Mouse (Mus musculus) mesoderm, embryonic 11.5 days (tissue): Measurements from ENCODE around the gene Mnd1.

Experiments used
- DNase-seq: peaks from one replicate; pipeline ENCODE4 v3.0.0-alpha.2; 2012; ENCODE audit warnings: low read depth, low spot score

Gene Mnd1

GRCm38 (mm10) chr3:84092875-84093274, 62.7 kb downstream of the Mnd1 start:
- DNase-seq = no peak

GRCm38 (mm10) chr3:84090982-84091381, 64.6 kb downstream of the Mnd1 start:
- DNase-seq = peak; percentile 10

- peak; percentile 34 for DNase-seq
Observed at GRCm38 (mm10) chr3:84086921-84087320, 68.7 kb downstream of the Mnd1 start.

GRCm38 (mm10) chr3:84086337-84086736, 69.2 kb downstream of the Mnd1 start:
- DNase-seq = no peak

- DNase-seq = peak; percentile 62
Observed at GRCm38 (mm10) chr3:84085429-84085828, 70.2 kb downstream of the Mnd1 start.

- DNase-seq = no peak
Observed at GRCm38 (mm10) chr3:84081208-84081722, 74.3 kb downstream of the Mnd1 start.

GRCm38 (mm10) chr3:84080074-84080473, 75.5 kb downstream of the Mnd1 start:
- DNase-seq = no peak

- DNase-seq = no peak
Observed at GRCm38 (mm10) chr3:84077505-84077904, 78.1 kb downstream of the Mnd1 start.

- DNase-seq = no peak
Observed at GRCm38 (mm10) chr3:84076543-84077332, 78.8 kb downstream of the Mnd1 start.

- DNase-seq = no peak
Observed at GRCm38 (mm10) chr3:84075516-84075915, 80.1 kb downstream of the Mnd1 start.

GRCm38 (mm10) chr3:84074777-84075176, 80.8 kb downstream of the Mnd1 start:
- no peak for DNase-seq

GRCm38 (mm10) chr3:84071641-84072040, 83.9 kb downstream of the Mnd1 start:
- no peak for DNase-seq

GRCm38 (mm10) chr3:84070811-84071210, 84.8 kb downstream of the Mnd1 start:
- DNase-seq = no peak

GRCm38 (mm10) chr3:84068831-84069709, 86.5 kb downstream of the Mnd1 start:
- no peak for DNase-seq

- no peak for DNase-seq
Observed at GRCm38 (mm10) chr3:84065825-84066224, 89.8 kb downstream of the Mnd1 start.

- DNase-seq = no peak
Observed at GRCm38 (mm10) chr3:84063369-84063914, 92.1 kb downstream of the Mnd1 start.

GRCm38 (mm10) chr3:84061523-84062453, 93.8 kb downstream of the Mnd1 start:
- peak; percentile 27 for DNase-seq

GRCm38 (mm10) chr3:84060946-84061345, 94.6 kb downstream of the Mnd1 start:
- no peak for DNase-seq

- DNase-seq = peak; percentile 19
Observed at GRCm38 (mm10) chr3:84060128-84060527, 95.5 kb downstream of the Mnd1 start.

GRCm38 (mm10) chr3:84059676-84060075, 95.9 kb downstream of the Mnd1 start:
- peak; percentile 31 for DNase-seq

- peak; percentile 50 for DNase-seq
Observed at GRCm38 (mm10) chr3:84059261-84059660, 96.3 kb downstream of the Mnd1 start.
